Mouse (Mus musculus): ENCODE data around the gene Alg1.

- no peak for TF ChIP-seq CTCF (IDR thresholded peaks at IDR 0.05; ENCODE audit: low read depth)
- TF ChIP-seq EP300 (IDR thresholded peaks at IDR 0.05; ENCODE audit: low read depth), result no peak
These were observed 19.3 kb upstream of the Alg1 start for GRCm38 (mm10) chr16:5214126-5214525.
